Mouse (Mus musculus) activated CD4-positive, CD25-positive, alpha-beta regulatory T cell, adult 9 weeks (primary cell): Measurements from ENCODE around the gene Zfp354c. TPM values are rescaled to one million over a fixed set of nuclear protein-coding genes. Genes with fewer than 3 reads are reported as not detected.

Source experiments
- polyA plus RNA-seq: library from polyadenylated mRNA; unstranded; fragments of 100-300 nt; shearing (Covaris generic); gene quantifications from one replicate; pipeline ENCODE4 v1.2.1, GENCODE M21; 2017

The Zfp354c gene
- polyA plus RNA-seq = 1.5 TPM

DNA sequence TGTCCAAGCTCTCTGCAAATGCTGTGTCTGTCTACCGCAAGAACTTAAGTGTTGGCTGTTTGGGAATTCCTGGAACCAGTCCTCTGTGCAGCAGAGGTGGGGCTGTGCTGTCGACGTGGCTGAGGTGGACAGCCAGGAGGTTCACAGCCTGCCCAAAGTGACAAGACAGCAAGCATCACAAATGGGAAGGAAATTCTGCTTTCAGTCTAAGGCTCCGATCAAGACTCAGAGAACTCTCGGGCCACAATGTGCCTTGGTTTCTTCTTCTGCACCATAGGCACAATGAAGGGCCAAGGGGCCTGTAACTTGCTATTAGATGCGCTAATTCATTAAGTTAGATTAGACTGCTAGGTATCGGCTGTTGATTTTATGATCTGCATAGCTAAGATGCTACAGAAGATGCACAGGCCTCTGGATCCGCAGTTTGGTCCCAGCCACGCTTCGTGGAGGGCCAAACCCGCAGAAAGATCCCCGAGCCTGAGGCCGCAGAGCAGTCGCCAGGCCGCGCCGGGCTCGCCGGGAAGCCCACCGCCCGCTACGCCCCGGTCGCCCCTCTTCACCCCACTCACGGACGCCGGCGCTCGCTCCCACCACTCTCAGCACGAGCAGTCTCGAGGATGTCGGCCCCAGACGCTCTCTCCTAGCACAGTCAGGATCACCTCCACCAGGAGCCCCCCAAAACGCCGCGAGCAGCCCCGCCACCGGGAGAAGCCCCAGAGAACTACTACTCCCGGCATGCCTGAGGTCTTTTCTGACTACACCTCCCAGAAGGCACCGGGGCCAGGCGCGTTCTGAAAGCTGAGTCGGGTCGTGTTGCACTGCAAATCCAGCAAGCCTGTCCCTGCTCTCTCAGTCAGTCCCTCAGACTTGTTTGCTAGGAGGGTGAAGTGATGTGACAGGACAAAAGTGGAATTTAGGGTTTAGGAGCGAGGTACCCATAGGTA lies at the start of gene Zfp354c:
TSS of gene Zfp354c (minus strand) at position 715 of the 944 bp plus-strand sequence.

DNA sequence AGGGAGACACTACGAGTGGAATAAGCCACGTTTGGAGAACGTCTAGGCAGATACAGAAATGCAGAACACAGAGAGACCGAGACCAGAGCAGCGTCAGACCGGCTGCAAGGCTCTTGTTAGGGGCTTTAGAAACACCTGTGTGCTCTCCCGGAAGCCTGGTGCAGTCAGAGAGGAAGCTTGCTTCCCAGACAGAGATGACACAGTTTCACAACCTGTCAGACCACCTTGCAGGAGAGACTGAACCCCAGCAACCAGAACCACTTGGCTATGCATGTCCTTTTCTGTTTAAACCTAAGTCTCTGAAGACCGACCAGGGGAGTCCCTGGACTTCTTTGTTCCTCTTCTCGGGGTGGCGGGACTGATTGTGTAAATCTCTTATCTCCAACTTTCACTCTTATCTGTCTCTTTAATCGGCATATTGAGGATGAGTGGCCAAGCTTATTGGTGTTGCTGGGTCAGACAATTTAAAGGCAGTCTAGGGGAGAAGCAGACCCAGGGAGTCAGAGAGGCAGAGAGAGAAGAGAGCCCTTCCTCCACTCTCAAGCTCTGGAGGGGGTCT lies 22.7 kb upstream of the Zfp354c start, which contains the start of gene Grm6:
TSS of gene Grm6 (plus strand) at position 509 of the 559 bp plus-strand sequence.

DNA sequence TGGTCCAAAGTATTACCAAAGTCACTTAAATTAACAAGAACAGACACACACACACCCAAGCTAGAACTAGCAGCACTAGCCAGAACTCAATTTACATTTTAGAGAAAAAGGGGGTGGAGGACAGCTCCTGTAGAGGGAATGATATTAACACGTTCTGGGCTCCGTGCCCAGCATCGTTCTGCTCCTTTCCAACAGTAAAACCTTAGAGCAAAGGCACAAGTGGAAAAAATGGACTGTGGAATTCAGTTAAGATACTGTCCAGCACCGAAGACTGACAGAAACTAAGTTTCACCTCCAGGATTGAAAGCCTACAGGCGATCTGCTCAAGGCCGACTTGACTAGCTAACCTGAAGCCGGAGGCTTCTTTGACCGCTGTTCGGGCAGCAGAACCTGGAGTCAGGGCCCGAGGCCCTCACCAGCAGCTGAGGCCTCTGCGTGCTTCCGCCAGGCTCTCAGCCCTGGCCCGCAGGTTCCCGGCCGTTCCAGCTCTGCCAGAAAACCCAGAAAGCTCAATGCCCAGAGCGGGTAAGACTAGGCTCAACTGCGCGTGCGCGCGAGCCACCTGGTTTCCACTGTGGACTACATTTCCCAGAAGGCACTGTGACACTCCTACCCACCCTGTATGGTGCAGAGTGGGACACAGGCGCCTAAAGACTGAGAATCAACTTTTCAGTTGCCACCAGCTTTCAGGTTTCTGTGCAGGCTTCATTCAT lies 13.7 kb upstream of the Zfp354c start, which contains the start of gene Zfp879:
TSS of gene Zfp879 (minus strand) at position 530 of the 713 bp plus-strand sequence.

Other genes with a start within 250 kb of the Zfp354c start
- not detected for gene Adamts2, start 225.6 kb downstream of the Zfp354c start, polyA plus RNA-seq
- not detected for gene Zfp879, start 13.8 kb upstream of the Zfp354c start, polyA plus RNA-seq
- gene Grm6, start 23.0 kb upstream of the Zfp354c start, polyA plus RNA-seq = 0.07 TPM
- gene Zfp454, start 59.9 kb upstream of the Zfp354c start, polyA plus RNA-seq = not detected
- gene Zfp2, start 88.4 kb upstream of the Zfp354c start, polyA plus RNA-seq = 1.9 TPM
- gene Zfp354b, start 103.9 kb upstream of the Zfp354c start, polyA plus RNA-seq = not detected
- gene 4933414I15Rik, start 116.0 kb upstream of the Zfp354c start, polyA plus RNA-seq = not detected
- gene Prop1, start 126.0 kb upstream of the Zfp354c start, polyA plus RNA-seq = not detected
- gene Olfr1378, start 138.8 kb upstream of the Zfp354c start, polyA plus RNA-seq = not detected
- not detected for gene Olfr1377, start 154.2 kb upstream of the Zfp354c start, polyA plus RNA-seq
- gene Olfr51, start 175.9 kb upstream of the Zfp354c start, polyA plus RNA-seq = not detected
- gene Olfr54, start 186.5 kb upstream of the Zfp354c start, polyA plus RNA-seq = 0.10 TPM
- gene Olfr1375, start 220.4 kb upstream of the Zfp354c start, polyA plus RNA-seq = not detected
- gene Zfp354a, start 231.5 kb upstream of the Zfp354c start, polyA plus RNA-seq = not detected